Mouse (Mus musculus) stomach, postnatal 0 days (tissue): ENCODE data around the gene Trappc5. TPM values are rescaled to one million over a fixed set of nuclear protein-coding genes. Genes with fewer than 3 reads are reported as not detected.
A peak's percentile ranks its signal among the peaks of the same experiment; 100 is the strongest.

ENCODE experiments used
- ATAC-seq: fragments of 200-750 bp; cut with Nextera tagmentation; 2 replicates; pipeline ENCODE4 v1.8.0; 2017; ENCODE audit not compliant: low FRiP score, low TSS enrichment
- DNase-seq: peaks from one replicate; pipeline ENCODE4 v3.0.0-alpha.2; 2016; ENCODE audit warnings: low spot score
- H3K27ac ChIP-seq: fragments of 300-500 bp; sonication (generic); replicated peaks from 2 replicates; pipeline ENCODE4 v1.5.1; 2014; ENCODE audit warnings: mild to moderate bottlenecking, control low read depth
- H3K27me3 ChIP-seq: fragments of 300-500 bp; sonication (generic); 2 replicates; pipeline ENCODE4 v1.6.1; 2014; ENCODE audit warnings: low read length; ENCODE audit not compliant: control insufficient read depth, insufficient read depth
- H3K36me3 ChIP-seq: fragments of 300-500 bp; sonication (generic); 2 replicates; pipeline ENCODE4 v1.6.1; 2014; ENCODE audit warnings: low read length, mixed read lengths; ENCODE audit not compliant: control insufficient read depth, insufficient read depth
- H3K4me1 ChIP-seq: fragments of 300-500 bp; sonication (generic); replicated peaks from 2 replicates; pipeline ENCODE4 v1.6.1; 2014; ENCODE audit warnings: antibody characterized with exemption; ENCODE audit not compliant: control insufficient read depth, insufficient read depth
- H3K4me2 ChIP-seq: fragments of 300-500 bp; sonication (generic); replicated peaks from 2 replicates; pipeline ENCODE4 v1.6.1; 2014; ENCODE audit warnings: low read depth, mild to moderate bottlenecking, control low read depth, moderate library complexity
- H3K4me3 ChIP-seq: fragments of 300-500 bp; sonication (generic); 2 replicates; pipeline ENCODE4 v1.5.1; 2014; ENCODE audit warnings: low read depth, low read length, control low read depth
- H3K9ac ChIP-seq: fragments of 300-500 bp; sonication (generic); 2 replicates; pipeline ENCODE4 v1.6.1; 2014; ENCODE audit warnings: mild to moderate bottlenecking, low read length, control low read depth, mixed read lengths
- H3K9me3 ChIP-seq: fragments of 300-500 bp; sonication (generic); 2 replicates; pipeline ENCODE4 v1.6.1; 2016; ENCODE audit warnings: low read length; ENCODE audit not compliant: control insufficient read depth
- CTCF ChIP-seq: IDR thresholded peaks from 2 replicates; pipeline ENCODE4 v1.5.1; 2016; ENCODE audit warnings: antibody characterized with exemption, low read depth, mild to moderate bottlenecking, moderate library complexity
- EP300 ChIP-seq: optimal IDR thresholded peaks from 2 replicates; pipeline ENCODE3; 2016; ENCODE audit warnings: antibody characterized with exemption
- WGBS: fragments of 180-500 bp; shearing (Covaris S2); extraction: QIAGEN DNeasy Blood & Tissue Kit; methylation state at CpG from one replicate; pipeline ENCODE4 v1.1.7; 2014; 5-methylcytosine and 5-hydroxymethylcytosine counted together
- polyA plus RNA-seq: library from polyadenylated mRNA; unstranded; fragments of >200 nt; fragmentation: Nextera tagmentation; extraction: Ambion mirVana; gene quantifications from 2 replicates; pipeline ENCODE4 v1.2.1, GENCODE M21; 2015

Trappc5 gene
- polyA plus RNA-seq, 1 experiment from 2014 or later, result 27.9 TPM

- H3K4me3 ChIP-seq, result no peak overlapping the region
- peak; percentile 40; the same call in 1 of the 2 replicates for ATAC-seq
- no peak overlapping the region for H3K9ac ChIP-seq
- H3K27me3 ChIP-seq, result no peaks in the 10 kb centered on the region
- no peaks in the 10 kb centered on the region for H3K4me1 ChIP-seq
- H3K9me3 ChIP-seq, result no peaks in the 10 kb centered on the region
- TF ChIP-seq EP300, result no peak
- no peak for TF ChIP-seq CTCF
- no peak overlapping the region for H3K4me2 ChIP-seq
- H3K36me3 ChIP-seq, result no peaks in the 10 kb centered on the region
- WGBS, result 64% methylated on average over 3 of the region's 3 CpGs
- peak; percentile 23 for DNase-seq
- H3K27ac ChIP-seq, result no peak overlapping the region
Measured at GRCm38 (mm10) chr8:3690774-3691173, 14.7 kb downstream of the Trappc5 start.

- 82% methylated on average over 3 of the region's 3 CpGs for WGBS
- DNase-seq, result no peak
- Histone ChIP-seq H3K27ac (no peak within 1 kb of the TSS), H3K9ac (no peak within 1 kb of the TSS), H3K36me3 (no peaks in the 10 kb centered on the region), H3K27me3 (no peaks in the 10 kb centered on the region), H3K4me3 (no peak within 1 kb of the TSS), H3K4me1 (no peaks in the 10 kb centered on the region), H3K4me2 (no peak within 1 kb of the TSS), H3K9me3 (no peaks in the 10 kb centered on the region)
- ATAC-seq, result no peak
- TF ChIP-seq EP300 (no peak), CTCF (no peak)
Measured at GRCm38 (mm10) chr8:3694121-3694520, 18.0 kb downstream of the Trappc5 start, which contains the start of gene Fcer2a. Gene Fcer2a, minus strand, starts transcription at chr8:3694175.

- H3K4me2 ChIP-seq, result no peak overlapping the region
- WGBS, result 93% methylated on average over 1 of the region's 1 CpGs
- no peaks in the 10 kb centered on the region for H3K36me3 ChIP-seq
- DNase-seq, result no peak
- H3K4me1 ChIP-seq, result no peaks in the 10 kb centered on the region
- H3K27ac ChIP-seq, result no peak overlapping the region
- ATAC-seq, result no peak
- H3K9me3 ChIP-seq, result no peaks in the 10 kb centered on the region
- no peaks in the 10 kb centered on the region for H3K27me3 ChIP-seq
- H3K4me3 ChIP-seq, result no peak overlapping the region
- TF ChIP-seq EP300, result no peak
- TF ChIP-seq CTCF, result no peak
- no peak overlapping the region for H3K9ac ChIP-seq
Measured at GRCm38 (mm10) chr8:3701491-3701890, 25.4 kb downstream of the Trappc5 start.

- WGBS, result 58% methylated on average over 4 of the region's 4 CpGs
- Histone ChIP-seq H3K27me3 (no peaks in the 10 kb centered on the region), H3K9me3 (no peaks in the 10 kb centered on the region), H3K27ac (no peak overlapping the region), H3K4me3 (no peak overlapping the region), H3K4me2 (no peak overlapping the region), H3K36me3 (no peaks in the 10 kb centered on the region), H3K9ac (no peak overlapping the region), H3K4me1 (no peaks in the 10 kb centered on the region)
- TF ChIP-seq EP300 (no peak), CTCF (peak; percentile 63)
- ATAC-seq (no peak), DNase-seq (peak; percentile 29)
Measured at GRCm38 (mm10) chr8:3705711-3706110, 29.6 kb downstream of the Trappc5 start.

- TF ChIP-seq EP300, result no peak
- no peak for TF ChIP-seq CTCF
- Histone ChIP-seq H3K27me3 (no peaks in the 10 kb centered on the region), H3K4me2 (no peak overlapping the region), H3K4me3 (no peak overlapping the region), H3K36me3 (no peaks in the 10 kb centered on the region), H3K9me3 (no peaks in the 10 kb centered on the region), H3K27ac (no peak overlapping the region), H3K9ac (no peak overlapping the region), H3K4me1 (no peaks in the 10 kb centered on the region)
- DNase-seq, result no peak
- WGBS, result 64% methylated on average over 7 of the region's 7 CpGs
- no peak for ATAC-seq
Measured at GRCm38 (mm10) chr8:3707611-3708010, 31.5 kb downstream of the Trappc5 start.

GRCm38 (mm10) chr8:3710312-3710711, 34.2 kb downstream of the Trappc5 start:
- ATAC-seq (no peak), DNase-seq (no peak)
- WGBS, result 79% methylated on average over 3 of the region's 3 CpGs
- TF ChIP-seq CTCF, result no peak
- TF ChIP-seq EP300, result no peak
- Histone ChIP-seq H3K4me3 (no peak overlapping the region), H3K9me3 (no peaks in the 10 kb centered on the region), H3K36me3 (no peaks in the 10 kb centered on the region), H3K4me1 (no peaks in the 10 kb centered on the region), H3K27me3 (no peaks in the 10 kb centered on the region), H3K9ac (no peak overlapping the region), H3K4me2 (no peak overlapping the region), H3K27ac (no peak overlapping the region)
